Mouse (Mus musculus) limb, embryonic 11.5 days (tissue): Measurements from ENCODE around the gene Taf15. TPM values are rescaled to one million over a fixed set of nuclear protein-coding genes. Genes with fewer than 3 reads are reported as not detected.

Source experiments
- ATAC-seq: fragments of 200-750 bp; cut with Nextera tagmentation; 2 replicates; pipeline ENCODE4 v1.8.0; 2017; ENCODE audit warnings: low read depth; ENCODE audit not compliant: insufficient number of reproducible peaks, low FRiP score, low TSS enrichment
- DNase-seq: peaks from one replicate; pipeline ENCODE4 v3.0.0-alpha.2; 2015; ENCODE audit warnings: low spot score
- H3K27ac ChIP-seq: fragments of 300-500 bp; sonication (generic); replicated peaks from 2 replicates; pipeline ENCODE4 v1.5.1; 2014; ENCODE audit warnings: low read depth, mild to moderate bottlenecking, low read length
- H3K27me3 ChIP-seq: fragments of 300-500 bp; sonication (generic); 2 replicates; pipeline ENCODE4 v1.6.1; 2014; ENCODE audit warnings: mild to moderate bottlenecking, low read length, mixed read lengths; ENCODE audit not compliant: control insufficient read depth, insufficient read depth
- H3K36me3 ChIP-seq: fragments of 300-500 bp; sonication (generic); 2 replicates; pipeline ENCODE4 v1.6.1; 2014; ENCODE audit warnings: mild to moderate bottlenecking, low read length, moderate library complexity, mixed read lengths; ENCODE audit not compliant: control insufficient read depth, insufficient read depth
- H3K4me1 ChIP-seq: fragments of 300-500 bp; sonication (generic); 2 replicates; pipeline ENCODE4 v1.6.1; 2014; ENCODE audit warnings: low read length, mixed read lengths; ENCODE audit not compliant: control insufficient read depth, insufficient read depth
- H3K4me2 ChIP-seq: fragments of 300-500 bp; sonication (generic); 2 replicates; pipeline ENCODE4 v1.6.1; 2014; ENCODE audit warnings: low read depth, mild to moderate bottlenecking, moderate library complexity; ENCODE audit not compliant: severe bottlenecking
- H3K4me3 ChIP-seq: fragments of 300-500 bp; sonication (generic); 2 replicates; pipeline ENCODE4 v1.5.1; 2014; ENCODE audit warnings: low read depth, low read length
- H3K9ac ChIP-seq: fragments of 300-500 bp; sonication (generic); 2 replicates; pipeline ENCODE4 v1.6.1; 2014; ENCODE audit warnings: mild to moderate bottlenecking, low read length
- H3K9me3 ChIP-seq: fragments of 300-500 bp; sonication (generic); 2 replicates; pipeline ENCODE4 v1.6.1; 2016; ENCODE audit warnings: low read length; ENCODE audit not compliant: control insufficient read depth
- WGBS: fragments of 180-500 bp; shearing (Covaris S2); extraction: QIAGEN DNeasy Blood & Tissue Kit; methylation state at CpG from one replicate; pipeline ENCODE4 v1.1.7; 2014; 5-methylcytosine and 5-hydroxymethylcytosine counted together
- polyA plus RNA-seq: library from polyadenylated mRNA; unstranded; fragments of >200 nt; fragmentation: Nextera tagmentation; extraction: Ambion mirVana; gene quantifications from 2 replicates; pipeline ENCODE4 v1.2.1, GENCODE M21; 2014

The Taf15 gene
- polyA plus RNA-seq, 1 experiment from 2014 or later = 13.3 TPM

GRCm38 (mm10) chr11:83461462-83462027 is 11.3 kb upstream of the Taf15 start:
- DNase-seq (no peak), ATAC-seq (no peak)
- no peak overlapping the region for H3K4me3 ChIP-seq
- no peak overlapping the region for H3K9ac ChIP-seq
- H3K27me3 ChIP-seq = peaks cover 20% of the 10 kb centered on the region
- H3K36me3 ChIP-seq = no peaks in the 10 kb centered on the region
- WGBS = 72% methylated on average over 10 of the region's 10 CpGs
- no peaks in the 10 kb centered on the region for H3K9me3 ChIP-seq
- no peaks in the 10 kb centered on the region; the same call in 1 of the 2 replicates for H3K4me1 ChIP-seq
- H3K4me2 ChIP-seq = no peak overlapping the region
- H3K27ac ChIP-seq = no peak overlapping the region

- WGBS = under 1% methylated on average over 42 of the region's 42 CpGs
- ATAC-seq = peak; percentile 39; the same call in 1 of the 2 replicates
- Histone ChIP-seq H3K27me3 (peaks cover 20% of the 10 kb centered on the region), H3K4me2 (peak within 1 kb of the TSS; percentile 90), H3K27ac (no peak within 1 kb of the TSS), H3K9ac (peak within 1 kb of the TSS; percentile 55), H3K9me3 (no peaks in the 10 kb centered on the region), H3K4me1 (no peaks in the 10 kb centered on the region; the same call in 1 of the 2 replicates), H3K36me3 (no peaks in the 10 kb centered on the region), H3K4me3 (peak within 1 kb of the TSS; percentile 55)
- peak; percentile 59 for DNase-seq
Observed at GRCm38 (mm10) chr11:83462711-83463244, 10.1 kb upstream of the Taf15 start, which contains the start of gene Mmp28. Gene Mmp28, minus strand, starts transcription at chr11:83463071.

- H3K9ac ChIP-seq = no peak overlapping the region
- 37% methylated on average over 2 of the region's 2 CpGs for WGBS
- peaks cover 20% of the 10 kb centered on the region for H3K27me3 ChIP-seq
- no peaks in the 10 kb centered on the region for H3K9me3 ChIP-seq
- no peaks in the 10 kb centered on the region; the same call in 1 of the 2 replicates for H3K4me1 ChIP-seq
- peak; percentile 17 for DNase-seq
- no peak overlapping the region for H3K4me2 ChIP-seq
- no peak for ATAC-seq
- no peaks in the 10 kb centered on the region for H3K36me3 ChIP-seq
- H3K4me3 ChIP-seq = no peak overlapping the region
- no peak overlapping the region for H3K27ac ChIP-seq
Observed at GRCm38 (mm10) chr11:83465976-83466375, 6.9 kb upstream of the Taf15 start.

GRCm38 (mm10) chr11:83467120-83467652 is 5.7 kb upstream of the Taf15 start:
- peak; percentile 36 for DNase-seq
- ATAC-seq = no peak
- Histone ChIP-seq H3K9ac (no peak overlapping the region), H3K4me3 (no peak overlapping the region), H3K9me3 (no peaks in the 10 kb centered on the region), H3K36me3 (no peaks in the 10 kb centered on the region), H3K27me3 (peaks cover 14% of the 10 kb centered on the region), H3K27ac (no peak overlapping the region), H3K4me2 (no peak overlapping the region), H3K4me1 (no peaks in the 10 kb centered on the region; the same call in 1 of the 2 replicates)
- WGBS = 64% methylated on average over 11 of the region's 11 CpGs

GRCm38 (mm10) chr11:83468765-83469164 is 4.1 kb upstream of the Taf15 start:
- H3K4me2 ChIP-seq = no peak overlapping the region
- peaks cover 2% of the 10 kb centered on the region; the same call in 1 of the 2 replicates for H3K27me3 ChIP-seq
- DNase-seq (no peak), ATAC-seq (no peak)
- H3K9me3 ChIP-seq = no peaks in the 10 kb centered on the region
- no peak overlapping the region for H3K9ac ChIP-seq
- 92% methylated on average over 3 of the region's 3 CpGs for WGBS
- H3K36me3 ChIP-seq = no peaks in the 10 kb centered on the region
- no peak overlapping the region for H3K4me3 ChIP-seq
- no peaks in the 10 kb centered on the region for H3K4me1 ChIP-seq
- H3K27ac ChIP-seq = no peak overlapping the region

- no peak overlapping the region for H3K27ac ChIP-seq
- no peak for DNase-seq
- H3K27me3 ChIP-seq = no peaks in the 10 kb centered on the region
- no peak for ATAC-seq
- H3K9me3 ChIP-seq = no peaks in the 10 kb centered on the region
- no peak overlapping the region for H3K4me3 ChIP-seq
- H3K4me2 ChIP-seq = no peak overlapping the region
- no peaks in the 10 kb centered on the region for H3K36me3 ChIP-seq
- WGBS = 78% methylated on average over 2 of the region's 2 CpGs
- H3K4me1 ChIP-seq = 0 out of 2 replicates have a peak, but pooled peaks cover 4% of the 10 kb centered on the region
- no peak overlapping the region for H3K9ac ChIP-seq
Observed at GRCm38 (mm10) chr11:83471766-83472165, 1.1 kb upstream of the Taf15 start.

- DNase-seq = no peak
- under 1% methylated on average over 50 of the region's 52 CpGs for WGBS
- peak overlapping the region; percentile 88 for H3K4me3 ChIP-seq
- peak overlapping the region; percentile 50 for H3K4me2 ChIP-seq
- peaks cover 6% of the 10 kb centered on the region for H3K36me3 ChIP-seq
- peak overlapping the region; percentile 87 for H3K9ac ChIP-seq
- 0 out of 2 replicates have a peak, but pooled peaks cover 4% of the 10 kb centered on the region for H3K4me1 ChIP-seq
- peak overlapping the region; percentile 94 for H3K27ac ChIP-seq
- no peaks in the 10 kb centered on the region for H3K9me3 ChIP-seq
- ATAC-seq = peak; percentile 81
- no peaks in the 10 kb centered on the region for H3K27me3 ChIP-seq
Observed at GRCm38 (mm10) chr11:83473235-83474016, 540 bp downstream of the Taf15 start.

- DNase-seq (peak; percentile 21), ATAC-seq (no peak)
- Histone ChIP-seq H3K9me3 (no peaks in the 10 kb centered on the region), H3K4me1 (no peaks in the 10 kb centered on the region), H3K27me3 (no peaks in the 10 kb centered on the region), H3K36me3 (no peaks in the 10 kb centered on the region), H3K4me3 (no peak overlapping the region), H3K4me2 (no peak overlapping the region), H3K27ac (no peak overlapping the region), H3K9ac (no peak overlapping the region)
- 89% methylated on average over 4 of the region's 4 CpGs for WGBS
Observed at GRCm38 (mm10) chr11:83491488-83491887, 18.6 kb downstream of the Taf15 start.
